Mouse (Mus musculus) liver, embryonic 11.5 days (tissue): ENCODE measurements around the gene Spryd3. TPM values are rescaled to one million over a fixed set of nuclear protein-coding genes. Genes with fewer than 3 reads are reported as not detected.
A peak's percentile ranks its signal among the peaks of the same experiment; 100 is the strongest.

Experiments used
- ATAC-seq: fragments of 200-750 bp; cut with Nextera tagmentation; replicated peaks from 2 replicates; pipeline ENCODE4 v1.8.0; 2017; ENCODE audit warnings: moderate number of reproducible peaks, mild to moderate bottlenecking, moderate TSS enrichment, moderate library complexity; ENCODE audit not compliant: low FRiP score
- DNase-seq: peaks from one replicate; pipeline ENCODE4 v3.0.0-alpha.2; 2017; ENCODE audit warnings: low spot score
- H3K27ac ChIP-seq: fragments of 300-500 bp; sonication (generic); 2 replicates; pipeline ENCODE4 v1.5.1; 2014; ENCODE audit warnings: mild to moderate bottlenecking, low read depth, low read length, control low read depth
- H3K27me3 ChIP-seq: fragments of 300-500 bp; sonication (generic); replicated peaks from 2 replicates; pipeline ENCODE4 v1.6.1; 2014; ENCODE audit warnings: low read length, mixed read lengths; ENCODE audit not compliant: control insufficient read depth, insufficient read depth
- H3K36me3 ChIP-seq: fragments of 300-500 bp; sonication (generic); 2 replicates; pipeline ENCODE4 v1.6.1; 2014; ENCODE audit warnings: mild to moderate bottlenecking, low read length, moderate library complexity, mixed read lengths; ENCODE audit not compliant: control insufficient read depth, insufficient read depth
- H3K4me1 ChIP-seq: fragments of 300-500 bp; sonication (generic); replicated peaks from 2 replicates; pipeline ENCODE4 v1.6.1; 2014; ENCODE audit warnings: low read length, mixed read lengths; ENCODE audit not compliant: control insufficient read depth, insufficient read depth
- H3K4me2 ChIP-seq: fragments of 300-500 bp; sonication (generic); 2 replicates; pipeline ENCODE4 v1.6.1; 2014; ENCODE audit warnings: mild to moderate bottlenecking, control low read depth, moderate library complexity
- H3K4me3 ChIP-seq: fragments of 300-500 bp; sonication (generic); 2 replicates; pipeline ENCODE4 v1.5.1; 2014; ENCODE audit warnings: low read depth, low read length, control low read depth
- H3K9ac ChIP-seq: fragments of 300-500 bp; sonication (generic); 2 replicates; pipeline ENCODE4 v1.6.1; 2014; ENCODE audit warnings: low read depth, low read length, control low read depth
- H3K9me3 ChIP-seq: fragments of 300-500 bp; sonication (generic); 2 replicates; pipeline ENCODE4 v1.6.1; 2016; ENCODE audit warnings: low read length, inconsistent platforms, mixed read lengths; ENCODE audit not compliant: control insufficient read depth
- WGBS: fragments of 180-500 bp; shearing (Covaris S2); extraction: QIAGEN DNeasy Blood & Tissue Kit; methylation state at CpG from one replicate; pipeline ENCODE4 v1.1.7; 2014; 5-methylcytosine and 5-hydroxymethylcytosine counted together
- polyA plus RNA-seq: library from polyadenylated mRNA; unstranded; fragments of >200 nt; fragmentation: Nextera tagmentation; extraction: Ambion mirVana; gene quantifications from 2 replicates; pipeline ENCODE4 v1.2.1, GENCODE M21; 2014

Spryd3 gene
- polyA plus RNA-seq, 1 experiment from 2014 or later: 15.1 TPM

DNA sequence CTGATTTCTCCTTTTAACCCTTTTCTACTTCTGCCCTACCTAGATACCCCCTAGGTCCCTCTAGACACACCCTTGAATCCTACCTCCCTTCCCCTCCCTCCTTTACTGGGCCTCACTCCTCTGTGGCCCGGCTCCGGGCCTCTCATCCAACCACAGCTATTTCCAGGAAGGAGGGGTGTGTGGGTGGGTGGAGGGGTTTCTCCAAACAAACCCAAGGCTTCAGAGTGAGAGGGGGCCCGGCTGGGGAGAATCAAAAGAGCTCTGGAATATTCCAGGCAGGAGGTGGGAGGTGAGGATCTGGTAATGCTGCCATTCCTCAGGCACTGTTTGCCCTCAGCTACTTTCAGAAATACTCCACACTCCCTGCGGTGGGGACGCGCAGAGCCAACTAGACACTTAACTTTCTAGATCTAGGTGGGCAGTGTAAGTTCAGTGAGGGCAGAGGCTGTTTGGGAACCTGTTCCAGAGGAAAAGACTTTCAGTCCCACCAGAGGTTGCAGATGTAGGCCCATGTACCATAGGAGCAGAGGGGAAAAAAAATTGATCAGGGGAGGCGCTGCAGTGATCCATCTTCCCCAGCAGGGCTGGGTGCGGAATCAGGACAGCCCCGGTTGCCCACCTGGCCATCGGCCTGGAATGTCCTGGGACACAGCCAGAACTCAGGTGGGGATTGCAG is 34.9 kb downstream of the Spryd3 start:
- Histone ChIP-seq H3K4me3 (peak overlapping the region; percentile 61), H3K9me3 (no peaks in the 10 kb centered on the region), H3K4me1 (peaks cover 47% of the 10 kb centered on the region), H3K9ac (peak overlapping the region; percentile 66), H3K36me3 (peaks cover 3% of the 10 kb centered on the region; the same call in 1 of the 2 replicates), H3K27me3 (peaks cover 6% of the 10 kb centered on the region), H3K27ac (peak overlapping the region; percentile 70), H3K4me2 (peak overlapping the region; percentile 98)
- DNase-seq (peak; percentile 61), ATAC-seq (0 out of 2 replicates have a peak, but pooled peaks have one; percentile 13)
- WGBS: 28% methylated on average over 10 of the region's 10 CpGs

- ATAC-seq (peak; percentile 68), DNase-seq (peak; percentile 80)
- Histone ChIP-seq H3K36me3 (peaks cover 10% of the 10 kb centered on the region), H3K27me3 (peaks cover 3% of the 10 kb centered on the region), H3K4me3 (peak within 1 kb of the TSS; percentile 61), H3K4me2 (peak within 1 kb of the TSS; percentile 98), H3K9ac (peak within 1 kb of the TSS; percentile 66), H3K9me3 (no peaks in the 10 kb centered on the region), H3K27ac (peak within 1 kb of the TSS; percentile 70), H3K4me1 (peaks cover 45% of the 10 kb centered on the region)
- WGBS: under 1% methylated on average over 73 of the region's 82 CpGs
These were observed 35.7 kb downstream of the Spryd3 start, which contains the start of gene Tns2 for GRCm38 (mm10) chr15:102100161-102100981. Gene Tns2, plus strand, starts transcription at chr15:102100413.

DNA sequence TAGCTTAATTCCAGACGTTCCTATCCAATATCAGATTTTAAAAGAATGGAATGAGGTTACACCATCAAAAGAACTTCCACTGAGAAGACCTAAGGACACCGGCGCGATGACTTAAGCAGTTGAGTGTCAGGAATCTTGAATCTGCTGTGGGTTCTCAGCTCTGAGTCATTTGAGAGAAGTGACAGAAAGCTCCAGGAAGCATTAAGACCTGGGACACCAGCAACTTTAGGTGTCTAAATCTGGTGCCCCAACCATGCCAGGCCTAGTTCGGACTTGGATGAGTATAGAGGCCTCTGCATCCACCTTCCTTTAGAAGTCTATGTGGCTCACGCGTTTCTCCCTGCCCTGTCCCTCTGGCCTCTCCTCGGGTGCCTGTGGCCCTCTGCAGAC is 36.3 kb downstream of the Spryd3 start:
- ATAC-seq (no peak), DNase-seq (no peak)
- Histone ChIP-seq H3K4me2 (peak overlapping the region; percentile 98), H3K36me3 (peaks cover 17% of the 10 kb centered on the region), H3K4me3 (peak overlapping the region; percentile 61), H3K27me3 (peaks cover 3% of the 10 kb centered on the region; the same call in 1 of the 2 replicates), H3K4me1 (peaks cover 45% of the 10 kb centered on the region), H3K9ac (peak overlapping the region; percentile 66), H3K9me3 (no peaks in the 10 kb centered on the region), H3K27ac (peak overlapping the region; percentile 70; the same call in 1 of the 2 replicates)
- WGBS: 24% methylated on average over 8 of the region's 8 CpGs

- ATAC-seq: no peak
- 42% methylated on average over 5 of the region's 5 CpGs for WGBS
- Histone ChIP-seq H3K27me3 (peaks cover 3% of the 10 kb centered on the region; the same call in 1 of the 2 replicates), H3K9ac (no peak overlapping the region), H3K4me2 (peak overlapping the region; percentile 98), H3K4me3 (peak overlapping the region; percentile 61; the same call in 1 of the 2 replicates), H3K4me1 (peaks cover 42% of the 10 kb centered on the region), H3K36me3 (peaks cover 22% of the 10 kb centered on the region), H3K9me3 (no peaks in the 10 kb centered on the region), H3K27ac (no peak overlapping the region)
- DNase-seq: no peak
These were observed 36.8 kb downstream of the Spryd3 start for GRCm38 (mm10) chr15:102099260-102099659.

GRCm38 (mm10) chr15:102097991-102098555 is 38.0 kb downstream of the Spryd3 start:
- 46% methylated on average over 5 of the region's 5 CpGs for WGBS
- DNase-seq (no peak), ATAC-seq (no peak)
- H3K27me3 ChIP-seq: peaks cover 3% of the 10 kb centered on the region; the same call in 1 of the 2 replicates
- peaks cover 33% of the 10 kb centered on the region for H3K36me3 ChIP-seq
- H3K4me1 ChIP-seq: peaks cover 31% of the 10 kb centered on the region
- H3K9me3 ChIP-seq: no peaks in the 10 kb centered on the region
- H3K27ac ChIP-seq: no peak overlapping the region
- no peak overlapping the region for H3K4me2 ChIP-seq
- no peak overlapping the region for H3K9ac ChIP-seq
- H3K4me3 ChIP-seq: no peak overlapping the region

- Histone ChIP-seq H3K4me1 (peaks cover 24% of the 10 kb centered on the region), H3K36me3 (peaks cover 38% of the 10 kb centered on the region), H3K27me3 (peaks cover 3% of the 10 kb centered on the region; the same call in 1 of the 2 replicates), H3K9me3 (no peaks in the 10 kb centered on the region), H3K4me2 (no peak overlapping the region), H3K4me3 (no peak overlapping the region), H3K9ac (no peak overlapping the region), H3K27ac (peak overlapping the region; percentile 22; the same call in 1 of the 2 replicates)
- 54% methylated on average over 8 of the region's 8 CpGs for WGBS
- DNase-seq (no peak), ATAC-seq (no peak)
These were observed 38.7 kb downstream of the Spryd3 start for GRCm38 (mm10) chr15:102097147-102097915.

GRCm38 (mm10) chr15:102094988-102095387 is 41.0 kb downstream of the Spryd3 start:
- peaks cover 3% of the 10 kb centered on the region; the same call in 1 of the 2 replicates for H3K4me1 ChIP-seq
- H3K9ac ChIP-seq: no peak overlapping the region
- no peak overlapping the region for H3K4me3 ChIP-seq
- no peaks in the 10 kb centered on the region for H3K9me3 ChIP-seq
- H3K36me3 ChIP-seq: peaks cover 56% of the 10 kb centered on the region
- ATAC-seq (no peak), DNase-seq (no peak)
- H3K4me2 ChIP-seq: no peak overlapping the region
- 85% methylated on average over 16 of the region's 16 CpGs for WGBS
- H3K27me3 ChIP-seq: no peaks in the 10 kb centered on the region
- no peak overlapping the region for H3K27ac ChIP-seq

DNA sequence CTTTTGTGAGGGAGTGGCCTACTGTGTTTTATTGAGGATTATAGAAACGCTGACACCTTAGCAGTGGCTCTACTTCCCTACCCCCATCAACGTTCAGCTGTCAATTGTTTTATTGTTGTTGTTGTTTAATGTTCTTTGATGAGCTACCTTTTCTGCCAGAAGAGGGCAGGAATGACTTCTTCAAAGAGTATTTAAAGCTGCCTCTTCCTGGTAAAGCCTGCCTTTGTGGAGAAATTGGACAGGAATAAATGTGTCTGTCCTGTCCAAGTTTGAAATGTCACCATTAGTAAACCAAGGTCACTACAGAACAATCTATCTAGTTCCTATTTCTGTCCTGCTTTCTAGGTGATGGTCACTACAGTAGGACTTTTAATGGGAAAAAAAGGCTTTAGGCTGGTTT is 41.9 kb downstream of the Spryd3 start:
- Histone ChIP-seq H3K27ac (no peak overlapping the region), H3K9ac (no peak overlapping the region), H3K4me1 (no peaks in the 10 kb centered on the region; the same call in 1 of the 2 replicates), H3K36me3 (peaks cover 63% of the 10 kb centered on the region), H3K4me3 (no peak overlapping the region), H3K4me2 (no peak overlapping the region), H3K27me3 (no peaks in the 10 kb centered on the region), H3K9me3 (no peaks in the 10 kb centered on the region)
- WGBS: 80% methylated on average over 2 of the region's 2 CpGs
- no peak for DNase-seq
- no peak for ATAC-seq
